In the genomic region with DNA sequence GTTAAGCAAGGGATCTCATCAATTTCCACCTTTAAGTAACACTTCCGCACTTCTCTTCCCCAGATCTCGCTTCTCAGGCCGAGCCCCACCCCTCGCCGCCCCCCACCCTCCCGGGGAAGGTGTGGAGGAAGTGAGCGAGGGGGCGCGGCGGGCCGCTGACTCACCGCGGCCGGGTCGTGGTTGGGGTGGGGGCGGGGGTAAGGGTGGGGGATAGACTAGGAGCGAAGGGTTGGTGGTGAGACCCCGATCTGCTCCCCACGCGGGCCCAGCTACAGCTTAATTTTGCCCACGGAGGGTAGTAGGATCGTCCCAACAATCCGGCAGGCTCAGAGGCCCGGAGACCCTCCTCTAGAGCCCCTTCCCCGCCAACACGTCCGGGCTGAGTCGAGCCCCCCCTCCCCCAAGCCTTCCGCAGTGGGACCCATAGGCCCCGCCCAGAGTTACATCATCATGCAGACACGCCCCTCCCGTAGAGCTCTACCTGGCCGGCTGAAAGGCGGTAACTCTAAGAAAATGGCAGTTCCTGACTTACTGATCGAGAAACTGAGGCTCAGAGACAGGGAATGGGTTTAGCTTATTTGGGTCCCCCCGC, we compare ENCODE assay signal across 8 mouse cellular contexts. TPM values are rescaled to one million over a fixed set of nuclear protein-coding genes. Genes with fewer than 3 reads are reported as not detected.
DNase-seq lines count a peak whose midpoint lies in the region.

No protein-coding gene starts in this region.

- DNase-seq in A20 (ENCODE audit: low read depth, low spot score) (peak; percentile 95), NIH3T3 (ENCODE audit: low read depth) (peak; percentile 69)
- DNase-seq in cerebellum, postnatal 36 days: peak; percentile 64 to 72
- peak; percentile 63 to 71 for DNase-seq in heart, adult 9 months (ENCODE audit: low spot score in 2 of 2)
- DNase-seq in kidney, adult 9 months: peak; percentile 87
- DNase-seq in lung, postnatal 14 days: peak; percentile 85
- peak; percentile 71 for DNase-seq in retina, embryonic 14.5 days (ENCODE audit: low spot score)
- no peak for DNase-seq in layer of hippocampus, adult 8-10 months (ENCODE audit: low spot score in 2 of 2)

RNA-seq across cellular contexts. Expression of a gene that starts 0.7 kb away (rescaled TPM):
- 10 to 100 TPM; 17.4 to 26.8 (median 19.5) TPM for total RNA-seq in layer of hippocampus, adult 8-10 months (2022)

RNA-seq across cellular contexts. Expression of a gene that starts 7.6 kb away (rescaled TPM):
- under 1 TPM in 1 of 4 experiments, not detected in 3; 0.28 TPM for total RNA-seq in layer of hippocampus, adult 8-10 months (2022)

RNA-seq across cellular contexts. Expression of a gene that starts 10.2 kb away (rescaled TPM):
- total RNA-seq in layer of hippocampus, adult 8-10 months (2022): 10 to 100 TPM; 76.6 to 96.7 (median 85.4) TPM

RNA-seq across cellular contexts. Expression of a gene that starts 37.6 kb away (rescaled TPM):
- total RNA-seq in layer of hippocampus, adult 8-10 months (2022): 10 to 100 TPM in 3 of 4 experiments, 1 to 10 TPM in 1; 5.4 to 13.8 (median 10.7) TPM

RNA-seq across cellular contexts. Expression of a gene that starts 44.1 kb away (rescaled TPM):
- total RNA-seq in layer of hippocampus, adult 8-10 months (2022): 10 to 100 TPM; 33.8 to 45.7 (median 40.7) TPM

Comparison
In these comparisons a context has a peak if more than half of its experiments do, and no peak if none do; other contexts are left out.
1. DNase-seq: peak in A20 (single experiment), NIH3T3 (single experiment), cerebellum, postnatal 36 days (2 of 2), heart, adult 9 months (2 of 2), kidney, adult 9 months (single experiment), lung, postnatal 14 days (single experiment) and retina, embryonic 14.5 days (single experiment); none in layer of hippocampus, adult 8-10 months (0 of 2).